Mouse (Mus musculus) mature B cell (primary cell): ENCODE results near the gene Mymx.

Experiments used
- in situ Hi-C: fragments of 300-500 bp; cut with MboI; formaldehyde crosslinking; loops from 2 replicates; pipeline ENCODE4 v1.14.3; 2019

The Mymx gene

DNA sequence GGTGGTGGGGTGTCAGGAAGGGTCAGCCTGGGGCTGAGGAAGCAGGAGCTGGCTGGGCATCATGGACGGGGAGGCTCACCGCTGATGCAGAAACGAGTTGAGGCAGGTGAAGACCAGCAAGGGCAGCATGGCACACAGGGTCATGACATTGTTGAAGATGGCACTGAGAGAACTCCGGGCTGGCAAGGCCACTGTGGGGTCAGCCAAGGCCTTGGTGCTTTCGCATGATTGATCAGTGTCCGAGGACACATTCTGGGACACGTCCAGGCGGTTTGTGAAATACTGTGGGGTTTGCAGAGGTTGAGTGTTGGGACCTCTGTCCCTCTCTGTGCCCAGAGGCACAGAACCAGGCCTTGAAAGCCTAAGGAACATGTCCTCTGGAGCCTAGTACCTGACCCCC lies 12.1 kb downstream of the Mymx start:
- in situ Hi-C loops: no loop called here

DNA sequence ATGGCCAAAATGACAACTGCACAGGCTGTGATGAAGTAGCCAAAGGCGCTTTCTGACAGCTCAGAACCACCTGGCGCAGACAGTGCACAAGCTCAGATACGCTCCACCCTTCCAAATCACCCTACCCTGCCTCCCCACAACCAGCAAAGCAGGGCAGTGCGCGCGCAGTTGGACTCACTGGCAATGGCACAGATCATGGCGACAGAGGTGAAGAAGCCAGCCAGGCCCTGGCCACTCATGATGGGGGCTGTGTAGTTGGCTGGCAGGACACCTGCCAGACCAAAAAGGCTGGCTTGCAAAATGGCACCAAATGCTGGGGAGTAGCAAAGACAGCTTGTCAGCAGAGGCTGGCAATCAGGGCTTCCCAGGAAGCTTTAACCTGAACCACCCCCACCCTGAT lies 12.7 kb downstream of the Mymx start:
- in situ Hi-C loops: no loop called here

DNA sequence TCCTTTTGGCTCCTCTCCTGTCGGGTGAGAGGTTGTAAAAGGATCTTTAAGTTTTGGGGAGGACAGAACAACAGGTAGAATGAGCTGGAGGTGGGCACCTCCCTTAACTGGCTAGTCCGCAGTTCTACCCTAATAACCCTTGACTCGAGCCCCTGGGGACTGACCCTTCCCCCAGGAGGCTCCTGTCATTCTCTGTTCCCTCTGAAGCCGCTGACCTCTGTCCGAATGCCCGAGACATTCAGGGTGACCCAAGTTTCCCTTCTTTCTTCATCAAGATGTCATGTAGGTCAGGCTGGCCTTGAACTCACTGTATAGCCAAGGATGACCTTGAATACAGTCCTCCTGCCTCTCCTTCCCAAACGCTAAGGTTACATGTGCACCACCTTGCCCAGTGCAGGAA lies 13.5 kb downstream of the Mymx start:
- in situ Hi-C loops: no loop called here

DNA sequence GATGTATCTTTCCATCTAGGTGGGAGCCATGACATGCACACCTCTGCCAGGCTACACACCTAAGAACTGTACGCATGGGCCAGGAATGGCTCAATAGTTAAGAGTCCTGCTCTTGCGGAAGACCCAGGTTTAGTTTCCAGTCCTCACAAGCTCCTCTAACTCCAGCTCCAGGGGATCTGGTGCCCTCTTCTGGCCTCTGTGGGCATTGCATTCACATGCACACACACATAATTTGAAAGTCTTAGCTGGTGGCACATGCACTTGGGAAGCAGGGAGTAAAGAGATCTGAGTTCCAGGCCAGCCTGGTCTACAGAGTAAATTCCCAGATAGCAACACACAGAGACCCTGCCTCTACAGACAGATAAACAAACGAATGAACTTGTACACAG lies 15.5 kb downstream of the Mymx start:
- in situ Hi-C loops: no loop called here

DNA sequence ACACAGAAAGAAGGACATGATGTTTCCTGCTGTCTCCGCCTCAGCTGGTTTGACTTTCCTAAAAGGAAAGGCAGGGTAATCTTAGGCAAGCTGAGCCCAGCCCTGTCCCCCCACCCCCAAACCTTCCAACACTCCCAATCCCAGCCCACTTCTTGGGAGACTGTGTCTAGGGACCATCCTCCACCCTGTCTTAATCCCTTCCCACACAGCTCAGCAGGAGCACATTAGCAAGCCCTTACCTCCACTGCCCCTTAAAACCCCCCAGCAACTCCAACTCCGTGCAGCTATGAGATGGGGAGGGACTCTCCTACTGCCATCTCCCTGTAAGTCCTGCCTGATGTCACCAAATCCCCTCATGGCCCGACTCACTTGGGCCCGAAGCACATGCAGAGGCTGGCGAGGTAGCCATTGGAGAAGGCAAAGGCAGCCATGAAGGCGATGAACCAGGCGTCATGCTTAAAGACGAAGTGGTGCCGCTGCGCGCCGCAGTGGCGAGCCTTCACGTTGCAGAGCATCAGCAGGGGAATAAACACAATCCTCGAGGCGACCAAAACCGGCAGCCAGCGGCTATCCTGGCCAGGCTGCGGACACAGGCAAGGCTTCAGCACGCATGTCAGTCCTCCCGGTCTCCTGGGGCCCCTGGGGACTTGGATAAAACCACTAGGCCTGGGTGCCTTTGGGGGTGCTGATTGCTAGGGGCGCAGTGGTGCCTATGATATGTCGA lies 16.0 kb downstream of the Mymx start:
- in situ Hi-C loops: no loop called here

DNA sequence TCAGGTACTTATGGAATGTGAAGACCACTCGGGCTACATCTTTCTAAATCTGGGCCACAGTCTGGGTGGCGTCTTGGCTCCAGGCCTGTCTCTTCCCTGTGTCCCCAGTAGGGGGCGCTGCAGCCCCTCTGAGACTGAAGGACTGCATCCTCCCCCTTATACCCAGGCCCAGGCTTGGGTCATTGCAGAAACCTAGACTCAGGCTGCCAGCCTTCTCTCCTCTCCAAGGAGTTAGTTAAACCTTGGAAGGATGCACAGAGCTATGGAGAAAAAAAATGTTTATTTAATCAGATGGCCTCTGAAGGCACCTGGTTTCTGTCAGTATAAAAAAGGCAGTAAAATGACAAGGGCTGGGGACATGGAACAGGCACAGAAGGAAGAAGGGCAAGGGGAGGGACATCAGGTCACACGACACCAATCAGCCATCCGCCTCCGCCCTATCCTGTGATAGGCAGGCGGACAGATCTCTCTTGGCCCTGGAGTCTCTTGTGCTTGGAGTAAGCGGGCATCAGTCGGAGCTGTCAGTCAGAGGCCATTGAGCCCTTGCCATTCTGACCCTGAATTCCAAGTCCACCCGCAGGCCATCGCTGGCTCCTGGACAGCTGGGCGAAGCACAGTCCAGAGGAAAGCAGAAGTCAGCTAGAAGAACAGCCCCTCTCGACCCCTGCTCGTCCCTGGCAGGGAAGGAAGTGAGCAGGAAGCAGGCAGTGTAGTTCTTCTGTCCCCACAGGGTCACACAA lies 16.8 kb downstream of the Mymx start:
- in situ Hi-C loops: loop anchor here (5.0 kb wide), 1 partner anchor 42 kb away; no protein-coding TSS in a partner anchor

DNA sequence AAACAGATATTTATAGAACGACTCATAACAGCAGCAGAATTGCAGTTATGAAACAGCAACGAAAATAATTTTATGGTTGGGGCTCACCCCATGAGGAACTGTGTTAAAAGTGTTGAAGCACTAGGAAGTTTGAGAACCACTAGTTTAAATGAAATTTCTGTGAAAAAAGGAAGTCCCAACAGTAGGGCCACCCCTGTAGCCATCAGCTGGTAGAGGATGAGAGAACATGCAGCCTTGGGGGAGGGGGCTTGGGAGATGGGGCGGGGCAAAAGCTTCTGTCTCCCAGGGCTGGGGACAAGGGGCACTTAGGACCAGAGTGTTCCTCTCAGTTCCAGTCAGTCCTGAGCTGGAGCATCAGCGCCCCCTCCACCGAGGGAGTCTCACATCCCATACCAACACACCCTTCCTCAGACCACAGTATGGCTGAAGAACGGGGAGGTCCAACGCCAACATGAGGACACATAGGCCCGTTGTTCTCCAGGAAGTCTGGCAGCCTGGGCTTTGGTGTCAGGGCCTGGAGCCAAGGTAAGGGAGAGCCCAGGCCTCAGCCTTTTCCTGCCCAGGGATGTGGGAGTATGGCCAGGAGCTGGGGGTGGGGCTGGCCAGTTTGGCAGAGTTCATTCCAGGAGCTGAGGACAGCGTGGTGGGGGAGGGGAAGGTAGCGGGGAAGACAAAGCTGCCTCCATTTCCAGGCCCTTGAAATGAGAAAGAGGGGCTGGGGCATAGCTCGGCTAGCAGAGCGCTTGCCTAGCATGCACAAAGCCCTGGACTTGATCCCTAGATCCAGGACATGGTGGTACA lies 17.6 kb downstream of the Mymx start:
- in situ Hi-C loops: loop anchor here (5.0 kb wide), 1 partner anchor 43 kb away; no protein-coding TSS in a partner anchor

DNA sequence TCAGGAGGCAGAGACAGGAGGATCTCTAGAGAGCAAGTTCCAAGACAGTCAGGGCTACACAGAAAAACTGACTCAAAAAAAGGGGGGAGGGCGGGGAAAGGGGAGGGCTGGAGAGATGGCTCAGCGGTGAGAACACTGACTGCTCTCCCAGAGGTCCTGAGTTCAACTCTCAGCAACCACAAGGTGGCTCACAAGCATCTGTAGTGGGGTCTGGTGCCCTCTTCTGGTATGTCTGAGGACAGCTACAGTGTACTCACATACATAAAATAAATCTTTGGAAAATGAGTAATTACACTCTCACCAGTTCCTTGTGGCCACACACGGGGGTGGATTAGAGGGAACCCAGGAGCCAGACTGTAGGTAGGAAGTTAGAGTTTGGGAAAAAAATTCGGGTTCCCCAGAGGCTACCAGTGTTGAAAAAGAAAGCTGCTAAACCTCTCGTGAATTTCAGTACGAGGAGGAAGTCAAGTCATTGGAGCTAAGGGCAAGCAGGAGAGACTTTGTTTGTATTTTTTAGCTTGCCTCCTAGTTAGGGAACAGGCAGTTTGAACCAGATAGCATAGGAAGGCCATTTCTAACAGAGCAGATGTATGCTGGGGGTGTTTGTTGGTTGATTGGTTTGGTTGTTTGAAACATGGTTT lies 19.1 kb downstream of the Mymx start:
- in situ Hi-C loops: loop anchor here (5.0 kb wide), 1 partner anchor 44 kb away; no protein-coding TSS in a partner anchor

DNA sequence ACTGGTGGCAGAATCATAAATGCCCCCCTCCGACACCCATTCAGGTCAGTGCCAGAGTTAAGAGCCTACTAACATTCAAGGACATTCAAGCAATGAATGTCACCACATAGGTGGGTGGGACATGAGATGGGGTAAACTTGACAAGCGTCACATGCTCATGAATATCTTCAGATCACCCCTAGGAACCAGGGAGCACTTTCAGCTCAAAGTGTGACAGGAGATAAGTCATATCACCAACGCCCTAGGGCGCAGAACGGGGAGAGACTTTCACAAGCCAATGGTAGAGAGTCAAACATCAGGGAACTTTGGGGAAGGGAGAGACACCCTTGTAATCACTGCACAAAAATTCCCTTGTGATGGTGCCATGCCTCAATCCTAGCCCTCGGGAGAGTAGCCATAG lies 19.7 kb downstream of the Mymx start:
- in situ Hi-C loops: loop anchor here (5.0 kb wide), 1 partner anchor 45 kb away; no protein-coding TSS in a partner anchor

DNA sequence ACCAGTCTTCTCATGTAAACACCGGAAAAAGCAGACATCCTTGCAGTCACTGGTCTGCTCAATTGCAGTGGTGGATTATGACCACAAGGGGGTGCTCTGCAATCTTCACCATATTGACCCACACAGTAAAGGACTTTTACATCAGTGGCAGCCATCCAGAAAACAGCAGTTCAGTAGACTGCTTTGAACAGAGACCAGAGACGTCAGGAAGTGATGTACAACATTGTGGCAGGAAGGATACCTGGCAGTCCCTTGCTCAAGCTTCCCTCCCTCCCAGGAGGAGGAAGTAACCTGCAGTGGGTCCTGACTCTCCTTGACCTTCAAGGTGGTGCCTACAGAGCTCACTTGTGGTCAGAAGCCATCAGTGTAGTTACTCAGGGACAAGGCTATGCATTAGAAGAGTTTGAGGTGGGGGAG lies 20.3 kb downstream of the Mymx start:
- in situ Hi-C loops: loop anchor here (5.0 kb wide), 1 partner anchor 46 kb away; no protein-coding TSS in a partner anchor

DNA sequence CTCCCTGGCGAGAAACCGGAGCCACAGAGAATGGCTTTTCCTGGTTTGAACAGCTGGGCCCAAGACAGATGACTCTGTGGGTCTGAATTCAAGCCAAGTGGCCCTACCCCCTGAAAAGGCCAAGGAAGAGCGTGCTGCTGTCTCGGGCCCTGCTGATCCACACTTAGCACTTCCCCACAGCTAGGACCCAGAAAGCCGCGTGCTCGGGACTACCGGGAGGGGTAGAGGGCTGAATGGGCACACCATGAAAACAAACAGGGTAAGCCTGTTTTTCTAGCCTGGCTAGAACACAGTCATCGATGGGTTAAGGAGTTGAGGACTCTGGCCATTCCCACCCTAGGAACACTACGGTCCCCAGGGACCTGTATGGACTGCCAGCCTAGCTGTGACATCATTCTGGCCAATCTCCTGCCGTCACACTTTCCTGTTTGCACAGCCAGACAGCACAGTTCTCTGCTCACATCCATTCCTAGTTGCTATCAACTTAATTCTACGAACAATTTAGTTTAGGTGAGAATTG lies 20.9 kb downstream of the Mymx start:
- in situ Hi-C loops: loop anchor here (5.0 kb wide), 1 partner anchor 46 kb away; no protein-coding TSS in a partner anchor

DNA sequence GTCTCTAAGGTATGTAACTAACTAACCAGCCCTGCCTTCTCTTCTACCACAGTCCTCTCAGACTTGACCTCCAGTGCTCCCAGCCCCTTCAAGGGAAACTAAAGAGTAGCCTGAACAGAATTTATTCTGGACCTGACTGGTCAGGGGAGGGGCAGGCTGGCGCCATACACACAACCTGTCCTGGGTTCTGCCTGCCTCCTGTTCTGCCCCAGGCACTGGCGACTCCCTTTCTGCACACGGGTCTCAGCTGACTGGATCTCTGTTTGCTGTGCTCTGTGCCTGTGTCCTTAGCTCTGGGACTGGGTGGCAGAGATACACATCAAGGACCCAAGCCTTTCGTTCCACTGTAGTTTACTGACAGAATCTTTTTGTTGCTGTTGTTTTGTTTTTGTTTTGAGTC lies 22.3 kb downstream of the Mymx start:
- in situ Hi-C loops: no loop called here

DNA sequence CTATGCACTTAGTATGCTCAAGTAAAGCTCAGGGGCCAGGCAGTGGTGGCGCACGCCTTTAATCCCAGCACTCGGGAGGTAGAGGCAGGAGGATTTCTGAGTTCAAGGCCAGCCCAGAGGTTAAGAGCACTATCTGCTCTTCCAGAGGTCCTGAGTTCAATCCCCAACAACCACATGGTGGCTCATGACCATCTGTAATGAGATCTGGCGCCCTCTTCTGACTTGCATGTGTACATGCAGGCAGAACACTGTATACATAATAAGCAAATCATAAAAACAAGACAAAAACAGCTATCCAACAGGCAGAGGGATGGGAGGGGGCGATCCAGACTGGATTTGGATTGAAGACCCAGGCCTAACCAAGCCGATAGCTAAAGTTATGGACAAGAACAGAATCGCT lies 23.1 kb downstream of the Mymx start:
- in situ Hi-C loops: no loop called here

DNA sequence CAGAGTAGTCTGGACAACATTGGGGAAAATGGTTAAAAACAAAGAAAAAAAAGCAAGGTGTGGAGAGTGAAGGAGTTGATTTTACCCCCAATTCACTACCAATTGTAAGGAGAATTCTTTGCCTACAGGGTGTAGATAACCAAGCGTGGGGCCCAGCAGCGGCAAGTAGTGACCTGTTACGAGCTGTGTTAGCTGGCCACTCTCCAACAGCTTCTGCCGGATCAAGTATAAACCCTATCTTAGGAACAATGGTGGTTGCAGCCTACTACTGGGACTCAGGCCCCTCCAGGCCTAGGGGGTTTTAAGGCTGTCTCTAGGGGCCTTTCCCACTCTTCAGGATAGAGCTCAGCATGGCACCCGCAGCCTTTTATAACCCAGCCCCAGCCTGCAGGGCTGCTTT lies 23.7 kb downstream of the Mymx start:
- in situ Hi-C loops: no loop called here

DNA sequence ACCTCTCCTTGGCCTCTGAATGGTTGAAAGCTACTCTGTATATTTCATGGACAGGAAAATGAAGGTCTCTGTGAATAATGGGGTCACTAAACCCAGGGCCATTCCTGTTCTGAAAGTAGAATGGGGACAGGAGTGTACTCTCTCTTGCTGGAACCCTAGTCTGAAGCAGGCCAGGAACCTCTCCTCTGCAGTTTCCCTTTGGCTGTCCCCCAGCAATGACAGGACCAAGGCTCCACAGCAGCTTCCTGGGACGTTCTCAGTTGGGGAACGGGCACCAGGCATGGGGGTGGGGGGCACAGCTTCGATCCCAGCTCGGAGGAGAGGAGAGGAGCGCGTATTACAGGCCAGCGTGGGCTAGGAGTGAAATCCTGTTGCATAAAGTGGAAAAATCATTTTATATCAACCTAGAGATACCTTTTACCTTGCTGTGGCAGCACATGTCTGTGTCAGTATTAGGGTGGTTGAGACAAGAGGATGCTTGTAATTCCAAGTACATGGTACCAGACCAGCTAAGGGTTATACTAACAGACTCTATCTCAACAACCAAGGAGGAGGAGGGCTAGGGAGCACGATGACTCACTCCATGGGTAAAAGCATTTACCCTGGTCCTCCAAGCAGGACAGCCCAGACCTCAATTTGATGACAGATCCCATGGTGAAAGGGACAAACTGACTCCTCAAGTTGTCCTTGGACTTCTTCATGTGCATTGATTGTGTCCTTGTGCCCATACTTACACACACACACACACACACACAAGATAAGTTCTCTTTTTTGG lies 26.6 kb downstream of the Mymx start:
- in situ Hi-C loops: no loop called here

DNA sequence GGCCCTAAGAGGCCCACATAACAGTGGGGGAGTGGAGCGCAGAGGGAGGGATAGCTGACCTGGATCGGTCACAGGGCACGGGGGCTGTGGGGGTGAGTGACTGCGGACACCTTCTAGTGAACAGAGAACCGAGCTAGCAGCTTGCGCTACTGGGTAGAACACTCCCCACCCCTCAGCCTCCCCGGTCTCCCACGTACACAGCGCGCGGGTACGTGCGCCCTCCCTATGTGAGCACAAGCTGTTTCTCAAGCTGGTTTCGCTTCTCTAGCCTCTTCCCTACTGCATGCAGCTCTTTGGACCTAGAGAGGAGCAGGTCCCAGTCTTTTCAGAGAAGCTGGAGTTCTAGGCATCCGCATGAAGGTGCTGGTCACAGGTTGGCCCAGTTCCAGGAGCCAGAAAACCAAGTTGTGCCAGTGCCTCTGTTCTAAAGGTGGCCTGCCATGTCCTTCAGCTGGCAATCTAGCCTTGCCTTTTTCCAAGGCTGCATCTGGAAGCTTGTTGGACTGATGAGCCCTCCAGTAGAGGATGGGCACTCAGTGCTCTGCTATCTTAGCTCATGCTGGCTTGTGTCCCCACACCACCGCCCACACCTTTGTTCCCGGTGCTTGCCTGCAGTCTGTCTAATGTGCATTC lies 27.7 kb downstream of the Mymx start:
- in situ Hi-C loops: no loop called here

DNA sequence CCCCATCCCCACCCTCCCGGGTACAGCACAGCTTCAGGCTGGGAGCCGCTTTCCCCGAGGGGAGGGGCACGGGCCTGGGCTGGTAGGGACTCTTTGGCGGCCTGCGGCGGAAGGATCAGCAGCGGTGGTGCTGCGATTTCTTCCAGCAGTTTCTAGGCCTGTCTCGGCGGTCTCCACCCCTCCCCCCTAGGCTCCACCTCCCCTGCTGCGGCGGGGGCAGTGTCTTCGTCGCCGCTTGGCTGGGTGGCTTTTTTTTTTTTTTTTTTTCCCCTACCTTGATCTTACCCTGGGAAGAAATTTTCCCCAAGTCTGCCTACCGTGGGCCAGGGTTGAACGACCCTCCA lies 28.1 kb downstream of the Mymx start:
- in situ Hi-C loops: no loop called here

DNA sequence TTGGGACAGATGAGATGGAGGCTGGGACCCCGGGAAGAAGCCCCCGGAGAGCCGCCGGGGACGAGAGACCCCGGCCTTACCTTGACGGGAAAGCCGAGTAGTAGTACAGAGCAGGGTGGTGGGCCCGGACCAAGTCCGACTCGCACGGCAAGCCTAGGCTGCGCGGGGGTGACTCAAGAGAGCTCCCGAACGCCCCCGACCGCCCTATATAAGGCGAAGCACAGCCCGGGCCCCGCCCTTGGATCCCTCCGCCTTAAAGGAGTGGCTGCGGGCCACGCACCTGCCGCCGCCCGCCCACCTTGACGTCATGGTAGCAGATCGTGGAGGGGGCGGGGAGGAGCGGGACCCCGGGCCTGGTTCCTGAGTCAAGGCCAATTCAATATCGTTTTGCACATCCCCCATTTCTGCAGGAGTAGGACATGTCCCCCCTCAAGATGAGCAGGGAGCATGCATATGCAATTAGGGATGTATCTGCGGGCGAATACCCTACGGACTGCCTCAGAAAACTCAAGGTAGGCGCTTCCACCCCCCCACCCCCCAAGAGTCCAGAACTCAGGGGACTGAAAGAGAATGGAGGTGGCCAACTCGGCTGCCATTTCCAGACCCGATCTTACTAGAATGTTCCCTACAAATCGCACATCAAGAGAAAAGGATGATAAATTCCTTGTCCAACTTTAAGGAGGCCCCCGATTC lies 28.7 kb downstream of the Mymx start, which contains the start of gene Hsp90ab1:
Gene Hsp90ab1 (minus strand): TSS at position 185 of the 693 bp plus-strand sequence.
- in situ Hi-C loops: no loop called here
